Mouse (Mus musculus): ENCODE measurements around the gene Grm5.
A peak's percentile ranks its signal among the peaks of the same experiment; 100 is the strongest.

- 0 out of 2 replicates have a peak, but pooled peaks have one; percentile 15 for TF ChIP-seq CTCF (IDR thresholded peaks at IDR 0.05; ENCODE audit: borderline replicate concordance, insufficient read depth, low read length)
- no peak for TF ChIP-seq POLR2A (IDR thresholded peaks at IDR 0.05; ENCODE audit: low read depth, low read length)
Measured at GRCm38 (mm10) chr7:88097715-88098114, 513.7 kb downstream of the Grm5 start.

All from embryonic fibroblast, embryonic 13.5 days (primary cell).